Comparison of ENCODE assay signal across 9 mouse cellular contexts in genomic region chr1:41027540-41027978, GRCm38 (mm10).
DNase-seq lines count a peak whose midpoint lies in the region; ATAC-seq lines count a peak whose summit lies in the region.
"Had no signal": no experiment of that assay in that cellular context is flagged by ENCODE, and none has a peak within 500 bp of the region (broad histone marks: within the 10 kb centered on the region; RNA-seq: fewer than 3 reads in every experiment).

No protein-coding gene starts in this region.

- peak; percentile 63 for ATAC-seq in midbrain, embryonic 13.5 days
- ATAC-seq: intestine, embryonic 15.5 days had no signal

- H3K4me2 ChIP-seq in midbrain, embryonic 13.5 days (replicated peaks): no peak overlapping the region
- H3K4me2 ChIP-seq: intestine, embryonic 15.5 days had no signal

- 26% methylated on average over 4 of the region's 4 CpGs for WGBS in midbrain, embryonic 13.5 days

- H3K4me1 ChIP-seq in midbrain, embryonic 13.5 days (replicated peaks): peaks cover 12% of the 10 kb centered on the region
- H3K4me1 ChIP-seq: intestine, embryonic 15.5 days had no signal

- no peaks in the 10 kb centered on the region for H3K9me3 ChIP-seq in midbrain, embryonic 13.5 days
- H3K9me3 ChIP-seq: intestine, embryonic 15.5 days had no signal

- no peaks in the 10 kb centered on the region for H3K27me3 ChIP-seq in midbrain, embryonic 13.5 days
- H3K27me3 ChIP-seq: intestine, embryonic 15.5 days had no signal

- H3K9ac ChIP-seq in midbrain, embryonic 13.5 days (replicated peaks): no peak overlapping the region
- H3K9ac ChIP-seq: intestine, embryonic 15.5 days had no signal

- H3K36me3 ChIP-seq in midbrain, embryonic 13.5 days: no peaks in the 10 kb centered on the region
- H3K36me3 ChIP-seq: intestine, embryonic 15.5 days had no signal

- DNase-seq in cerebellum, postnatal 14 days: peak; percentile 73 to 80
- no peak for DNase-seq in cerebellum, adult 9-10 months
- peak; percentile 48 for DNase-seq in heart, adult 8-10 months (ENCODE audit: low spot score)
- DNase-seq in layer of hippocampus, adult 8-10 months (ENCODE audit: low spot score in 2 of 2): peak; percentile 56 to 60
- DNase-seq in thymus, postnatal 14 days: no peak
- DNase-seq in adrenal gland, adult 2 months: no peak
- no peak for DNase-seq in thymus, adult 18-20 months

- H3K4me3 ChIP-seq in midbrain, embryonic 13.5 days (replicated peaks): no peak overlapping the region
- H3K4me3 ChIP-seq: intestine, embryonic 15.5 days had no signal

- H3K27ac ChIP-seq in midbrain, embryonic 13.5 days: no peak overlapping the region
- H3K27ac ChIP-seq: intestine, embryonic 15.5 days had no signal

Comparison
In these comparisons a context has a peak if more than half of its experiments do, and no peak if none do; other contexts are left out.
1. DNase-seq: peak in cerebellum, postnatal 14 days (2 of 2), heart, adult 8-10 months (single experiment) and layer of hippocampus, adult 8-10 months (2 of 2); none in cerebellum, adult 9-10 months (single experiment), thymus, postnatal 14 days (single experiment), adrenal gland, adult 2 months (single experiment) and thymus, adult 18-20 months (0 of 2).